Mouse (Mus musculus): ENCODE results near the gene Creg1.

- no peak for TF ChIP-seq CTCF (conservative IDR thresholded peaks at IDR 0.05; ENCODE audit: low read length)
- TF ChIP-seq NANOG (IDR thresholded peaks at IDR 0.05; ENCODE audit: borderline replicate concordance, low read length) = no peak
Measured at GRCm38 (mm10) chr1:165814116-165814515, 50.6 kb downstream of the Creg1 start.
